Mouse (Mus musculus): ENCODE data around the gene 1700013H16Rik.

DNA sequence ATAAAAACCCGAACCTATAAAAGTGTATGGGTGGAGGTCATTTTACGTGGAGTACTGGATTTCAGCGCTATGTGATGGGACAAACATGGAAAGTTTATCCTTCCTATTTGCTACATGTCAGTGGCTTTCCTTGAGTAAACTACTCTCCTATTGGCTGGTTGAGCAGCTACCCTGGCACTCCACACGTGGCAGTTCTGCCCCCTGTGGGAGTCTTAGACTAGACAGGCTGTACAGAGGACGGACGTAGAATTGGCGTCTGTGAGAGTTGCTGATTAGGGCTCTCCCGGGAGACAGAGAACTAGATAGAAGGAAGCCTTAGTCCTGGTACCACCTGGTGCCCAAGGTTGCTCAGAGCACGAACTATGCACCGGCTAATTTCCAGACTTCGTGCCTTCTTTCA, 33.0 kb downstream of the 1700013H16Rik start, which contains the start of gene 4930502E18Rik:
- no peak for TF ChIP-seq CTCF (IDR thresholded peaks at IDR 0.05; ENCODE audit: borderline replicate concordance, insufficient read depth, low read length)
- no peak for TF ChIP-seq POLR2A (IDR thresholded peaks at IDR 0.05; ENCODE audit: low read depth, low read length)
